Mouse (Mus musculus) kidney, adult 2 months (tissue): ENCODE measurements around the gene Ubxn6.

Experiments
- CTCF ChIP-seq: fragments of 200-500 bp; conservative IDR thresholded peaks from 2 replicates; pipeline ENCODE4 v1.5.1; 2011; ENCODE audit warnings: low read depth, mild to moderate bottlenecking, control low read depth, low read length, moderate library complexity, mixed read lengths; ENCODE audit not compliant: insufficient read depth, insufficient read length
- POLR2A ChIP-seq: fragments of 200-500 bp; IDR thresholded peaks from one replicate; pipeline ENCODE4 v1.6.1; 2011; ENCODE audit warnings: low read depth, low read length, control low read depth

GRCm38 (mm10) chr17:56110571-56110970 lies 35.7 kb upstream of the Ubxn6 start:
- TF ChIP-seq CTCF: no peak
- no peak for TF ChIP-seq POLR2A
